Mouse (Mus musculus): ENCODE measurements around the gene Myh15. TPM values are rescaled to one million over a fixed set of nuclear protein-coding genes. Genes with fewer than 3 reads are reported as not detected.
A peak's percentile ranks its signal among the peaks of the same experiment; 100 is the strongest.
"Not testable (repeated sequence)": the region's sequence is repeated elsewhere in the genome, so short reads cannot be mapped to it uniquely, and the experiment has no call there.

Gene Myh15
- polyA plus RNA-seq, 1 experiment from 2014 or later = 0.04 TPM

- H3K27ac ChIP-seq = no peak overlapping the region
- H3K9ac ChIP-seq = no peak overlapping the region
- H3K4me1 ChIP-seq = no peaks in the 10 kb centered on the region
- no peak for ATAC-seq (replicated peaks)
- WGBS = 94% methylated on average over 12 of the region's 12 CpGs
- no peaks in the 10 kb centered on the region for H3K36me3 ChIP-seq (replicated peaks)
- no peaks in the 10 kb centered on the region for H3K27me3 ChIP-seq (replicated peaks)
- H3K4me3 ChIP-seq = no peak overlapping the region
- no peaks in the 10 kb centered on the region for H3K9me3 ChIP-seq
- no peak overlapping the region for H3K4me2 ChIP-seq
Measured at GRCm38 (mm10) chr16:49167325-49167724, 110.0 kb downstream of the Myh15 start.

GRCm38 (mm10) chr16:49175077-49175476, 117.8 kb downstream of the Myh15 start:
- H3K4me1 ChIP-seq = no peaks in the 10 kb centered on the region
- 94% methylated on average over 1 of the region's 1 CpGs for WGBS
- H3K36me3 ChIP-seq (replicated peaks) = no peaks in the 10 kb centered on the region
- no peak overlapping the region for H3K4me2 ChIP-seq
- no peak for ATAC-seq (replicated peaks)
- H3K27ac ChIP-seq = no peak overlapping the region
- no peak overlapping the region for H3K4me3 ChIP-seq
- no peaks in the 10 kb centered on the region for H3K27me3 ChIP-seq (replicated peaks)
- H3K9me3 ChIP-seq = no peaks in the 10 kb centered on the region
- H3K9ac ChIP-seq = no peak overlapping the region

GRCm38 (mm10) chr16:49175729-49176395, 118.6 kb downstream of the Myh15 start:
- Histone ChIP-seq H3K4me1 (no peaks in the 10 kb centered on the region), H3K9ac (no peak overlapping the region), H3K9me3 (no peaks in the 10 kb centered on the region), H3K27me3 (replicated peaks) (no peaks in the 10 kb centered on the region), H3K27ac (no peak overlapping the region), H3K36me3 (replicated peaks) (no peaks in the 10 kb centered on the region), H3K4me3 (no peak overlapping the region), H3K4me2 (no peak overlapping the region)
- peak; percentile 71 for ATAC-seq (replicated peaks)
- 62% methylated on average over 8 of the region's 8 CpGs for WGBS

- Histone ChIP-seq H3K4me1 (no peaks in the 10 kb centered on the region), H3K9me3 (no peaks in the 10 kb centered on the region), H3K9ac (no peak overlapping the region), H3K4me2 (no peak overlapping the region), H3K36me3 (replicated peaks) (no peaks in the 10 kb centered on the region), H3K27ac (no peak overlapping the region), H3K4me3 (no peak overlapping the region), H3K27me3 (replicated peaks) (no peaks in the 10 kb centered on the region)
- 57% methylated on average over 2 of the region's 2 CpGs for WGBS
- ATAC-seq (replicated peaks) = no peak
Measured at GRCm38 (mm10) chr16:49193521-49193920, 136.2 kb downstream of the Myh15 start.

- Histone ChIP-seq H3K27me3 (replicated peaks) (no peaks in the 10 kb centered on the region), H3K27ac (no peak overlapping the region), H3K9ac (no peak overlapping the region), H3K4me2 (no peak overlapping the region), H3K36me3 (replicated peaks) (no peaks in the 10 kb centered on the region), H3K4me3 (no peak overlapping the region), H3K4me1 (no peaks in the 10 kb centered on the region), H3K9me3 (no peaks in the 10 kb centered on the region)
- ATAC-seq (replicated peaks) = no peak
- 89% methylated on average over 2 of the region's 2 CpGs for WGBS
Measured at GRCm38 (mm10) chr16:49193986-49194385, 136.7 kb downstream of the Myh15 start.

GRCm38 (mm10) chr16:49196290-49196689, 139.0 kb downstream of the Myh15 start:
- Histone ChIP-seq H3K4me1 (no peaks in the 10 kb centered on the region), H3K4me3 (no peak overlapping the region), H3K27me3 (replicated peaks) (no peaks in the 10 kb centered on the region), H3K4me2 (no peak overlapping the region), H3K36me3 (replicated peaks) (no peaks in the 10 kb centered on the region), H3K27ac (no peak overlapping the region), H3K9ac (no peak overlapping the region), H3K9me3 (no peaks in the 10 kb centered on the region)
- ATAC-seq (replicated peaks) = no peak
- WGBS = 60% methylated on average over 3 of the region's 3 CpGs

- Histone ChIP-seq H3K27me3 (replicated peaks) (no peaks in the 10 kb centered on the region), H3K4me1 (no peaks in the 10 kb centered on the region), H3K9ac (no peak overlapping the region), H3K9me3 (no peaks in the 10 kb centered on the region), H3K4me2 (no peak overlapping the region), H3K4me3 (no peak overlapping the region), H3K27ac (no peak overlapping the region), H3K36me3 (replicated peaks) (no peaks in the 10 kb centered on the region)
- ATAC-seq (replicated peaks) = no peak
- 64% methylated on average over 3 of the region's 3 CpGs for WGBS
Measured at GRCm38 (mm10) chr16:49197951-49198350, 140.7 kb downstream of the Myh15 start.

- no peaks in the 10 kb centered on the region for H3K27me3 ChIP-seq (replicated peaks)
- H3K4me3 ChIP-seq = no peak overlapping the region
- H3K4me1 ChIP-seq = no peaks in the 10 kb centered on the region
- no peak overlapping the region for H3K9ac ChIP-seq
- no peak overlapping the region for H3K4me2 ChIP-seq
- WGBS = 80% methylated on average over 8 of the region's 8 CpGs
- H3K9me3 ChIP-seq = no peaks in the 10 kb centered on the region
- ATAC-seq (replicated peaks) = no peak
- no peaks in the 10 kb centered on the region for H3K36me3 ChIP-seq (replicated peaks)
- H3K27ac ChIP-seq = no peak overlapping the region
Measured at GRCm38 (mm10) chr16:49223733-49224132, 166.4 kb downstream of the Myh15 start.

- not testable (repeated sequence) for H3K27me3 ChIP-seq (replicated peaks); H3K36me3 ChIP-seq (replicated peaks); H3K9ac ChIP-seq; H3K27ac ChIP-seq; ATAC-seq (replicated peaks); H3K4me3 ChIP-seq; H3K4me1 ChIP-seq; H3K9me3 ChIP-seq; H3K4me2 ChIP-seq
- WGBS = 97% methylated on average over 1 of the region's 1 CpGs
Measured at GRCm38 (mm10) chr16:49243517-49243916, 186.2 kb downstream of the Myh15 start.

Other genes with a start within 250 kb of the Myh15 start
- gene Retnlb, start 240.6 kb upstream of the Myh15 start, polyA plus RNA-seq (2015; fragmentation: Nextera tagmentation; extraction: Ambion mirVana) = not detected in 2 replicates
- gene Retnla, start 214.9 kb upstream of the Myh15 start, polyA plus RNA-seq (2015; fragmentation: Nextera tagmentation; extraction: Ambion mirVana) = not detected in 2 replicates
- not detected in 2 replicates for gene Retnlg, start 184.9 kb upstream of the Myh15 start, polyA plus RNA-seq (2015; fragmentation: Nextera tagmentation; extraction: Ambion mirVana)
- 52.9 and 57.5 TPM in 2 replicates for gene Dzip3, start 63.3 kb upstream of the Myh15 start, polyA plus RNA-seq (2015; fragmentation: Nextera tagmentation; extraction: Ambion mirVana)
- gene Cip2a, start 63.3 kb upstream of the Myh15 start, polyA plus RNA-seq (2015; fragmentation: Nextera tagmentation; extraction: Ambion mirVana) = 6.0 and 6.5 TPM in 2 replicates